Mouse (Mus musculus) C2C12 (cell line): ENCODE data around the gene Tex2.

Source experiments
- CEBPB ChIP-seq: IDR thresholded peaks from one replicate; pipeline ENCODE4 v1.6.1; 2011; ENCODE audit warnings: low read depth, mild to moderate bottlenecking, control low read depth, moderate library complexity
- CTCF ChIP-seq: IDR thresholded peaks from one replicate; pipeline ENCODE4 v1.5.1; 2011; ENCODE audit not compliant: control insufficient read depth, insufficient read depth, insufficient read length

DNA sequence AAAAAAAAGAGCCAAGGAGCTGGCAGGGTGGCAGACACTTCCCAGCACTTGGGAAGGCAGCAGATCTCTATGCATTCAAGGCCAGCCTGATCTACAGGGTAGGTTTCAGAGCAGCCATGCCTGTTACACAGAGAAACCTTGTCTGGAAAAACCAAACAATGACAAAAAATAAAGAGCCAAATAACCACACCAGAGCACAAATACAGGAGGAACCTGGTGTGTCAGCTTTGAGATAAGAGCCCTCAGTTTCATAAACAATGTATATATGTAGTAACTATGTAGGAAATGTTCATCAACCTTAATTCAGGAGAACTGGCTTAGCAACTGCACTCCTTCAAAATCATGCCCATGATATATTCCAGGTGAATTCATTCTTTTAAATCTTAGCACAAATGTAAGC, 109.1 kb downstream of the Tex2 start:
- no peak for TF ChIP-seq CTCF
- TF ChIP-seq CEBPB, result no peak
